In the genomic region with DNA sequence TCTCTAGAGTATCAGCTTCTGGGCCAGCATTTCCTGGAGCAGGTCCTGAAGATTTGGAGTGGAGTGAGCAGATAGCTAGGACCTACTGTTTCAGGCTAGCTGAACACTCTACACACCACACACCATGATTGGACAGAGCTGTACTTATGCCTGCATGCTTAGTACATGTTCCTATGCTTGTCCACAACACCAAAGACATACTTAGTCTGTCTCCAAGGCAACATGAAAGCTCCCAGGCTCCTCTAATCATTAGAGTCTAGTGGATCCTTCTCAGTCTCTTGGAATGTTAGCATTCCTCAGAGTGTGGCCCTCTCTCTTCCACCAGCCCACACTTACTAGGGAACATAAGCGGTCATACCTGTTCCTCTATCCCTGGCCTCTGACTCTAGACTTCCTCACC, we compare ENCODE assay signal across 24 mouse cellular contexts. TPM values are rescaled to one million over a fixed set of nuclear protein-coding genes. Genes with fewer than 3 reads are reported as not detected.
"Had no signal": no experiment of that assay in that cellular context is flagged by ENCODE, and none has a peak within 500 bp of the region (broad histone marks: within the 10 kb centered on the region; RNA-seq: fewer than 3 reads in every experiment).

No protein-coding gene starts in this region.

- H3K4me1 ChIP-seq: neural tube, embryonic 13.5 days had no signal

- DNase-seq: kidney, adult 2 months; kidney, postnatal 25 days; layer of hippocampus, adult 9-11 months; layer of hippocampus, postnatal 36 days; liver, embryonic 13.5 days; retina, postnatal 1 day; thymus, postnatal 25 days had no signal

- H3K9me3 ChIP-seq: hindbrain, embryonic 15.5 days; liver, embryonic 13.5 days; midbrain, embryonic 15.5 days; neural tube, embryonic 13.5 days had no signal

- H3K4me2 ChIP-seq: hindbrain, embryonic 15.5 days; liver, embryonic 13.5 days; midbrain, embryonic 12.5 days; midbrain, embryonic 15.5 days; neural tube, embryonic 13.5 days had no signal

- H3K27ac ChIP-seq: hindbrain, embryonic 15.5 days; kidney, postnatal 0 days; layer of hippocampus, adult 2 months; left cerebral cortex, adult 2 months; liver, embryonic 13.5 days; macrophage; midbrain, embryonic 12.5 days; midbrain, embryonic 15.5 days; neural tube, embryonic 13.5 days had no signal

- ATAC-seq: midbrain, embryonic 15.5 days had no signal

- H3K9ac ChIP-seq: hindbrain, embryonic 15.5 days; liver, embryonic 13.5 days; midbrain, embryonic 12.5 days; midbrain, embryonic 15.5 days; neural tube, embryonic 13.5 days had no signal

- H3K36me3 ChIP-seq: hindbrain, embryonic 15.5 days; liver, embryonic 13.5 days; midbrain, embryonic 12.5 days; midbrain, embryonic 15.5 days; neural tube, embryonic 13.5 days had no signal

- H3K4me3 ChIP-seq: hindbrain, embryonic 15.5 days; layer of hippocampus, adult 2 months; left cerebral cortex, adult 2 months; liver, embryonic 13.5 days; midbrain, embryonic 12.5 days; midbrain, embryonic 15.5 days; myocyte; neural tube, embryonic 13.5 days had no signal

RNA-seq across cellular contexts. Expression of gene Dmbx1, which starts 47.7 kb away (rescaled TPM):
- total RNA-seq: layer of hippocampus, adult 2 months; layer of hippocampus, postnatal 36 days; left cerebral cortex, adult 2 months; left cerebral cortex, postnatal 36 days; liver, adult 2 months; megakaryocyte, adult 5-6 weeks; neutrophil, adult 5-6 weeks had no signal
- polyA plus RNA-seq: kidney, adult 2 months; kidney, embryonic 14.5 days; kidney, postnatal 0 days; large intestine, adult 2 months; liver, adult 2 months; liver, embryonic 13.5 days; liver, embryonic 16.5 days; macrophage; stomach, embryonic 14.5 days had no signal
